Mouse (Mus musculus): ENCODE measurements around the gene Atp2a3.

DNA sequence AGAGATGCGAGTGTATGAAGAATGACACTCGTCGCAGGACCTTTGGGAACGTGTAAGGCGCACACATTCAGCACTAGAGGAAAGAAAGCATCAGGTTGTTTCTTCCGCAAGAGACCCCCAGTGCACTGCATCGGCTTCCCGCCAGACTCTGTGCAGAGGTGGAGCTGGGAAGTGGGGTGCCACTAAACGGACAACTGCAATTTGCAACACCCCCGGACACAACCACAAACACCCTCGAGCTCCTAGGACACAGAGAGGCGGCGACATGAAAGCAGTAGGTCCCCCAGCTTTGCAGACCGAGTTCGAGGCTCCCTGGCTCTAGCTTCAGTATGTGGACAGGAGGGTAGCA, 272 bp upstream of the Atp2a3 start:
- TF ChIP-seq CTCF (IDR thresholded peaks at IDR 0.05; ENCODE audit: control insufficient read depth, insufficient read depth, insufficient replicate concordance, low read depth, low read length) (no peak), POLR2A (IDR thresholded peaks at IDR 0.05; ENCODE audit: control insufficient read depth, low read depth, low read length) (no peak)

Measured in testis, adult 2 months (tissue).